Mouse (Mus musculus) gastrocnemius, adult 8-10 months (tissue): ENCODE results near the gene Gm4791. TPM values are rescaled to one million over a fixed set of nuclear protein-coding genes. Genes with fewer than 3 reads are reported as not detected.

Experiments
- DNase-seq, 2 experiments: peaks; one replicate each; pipeline ENCODE4 v3.0.0; 2022; ENCODE audit warnings: low spot score in 2 of 2
- total RNA-seq, 4 experiments: library from RNA; stranded (reverse); gene quantifications; 2 replicates each; pipeline ENCODE4 v1.2.4; 2022

Gm4791 gene
- not detected for total RNA-seq

DNA sequence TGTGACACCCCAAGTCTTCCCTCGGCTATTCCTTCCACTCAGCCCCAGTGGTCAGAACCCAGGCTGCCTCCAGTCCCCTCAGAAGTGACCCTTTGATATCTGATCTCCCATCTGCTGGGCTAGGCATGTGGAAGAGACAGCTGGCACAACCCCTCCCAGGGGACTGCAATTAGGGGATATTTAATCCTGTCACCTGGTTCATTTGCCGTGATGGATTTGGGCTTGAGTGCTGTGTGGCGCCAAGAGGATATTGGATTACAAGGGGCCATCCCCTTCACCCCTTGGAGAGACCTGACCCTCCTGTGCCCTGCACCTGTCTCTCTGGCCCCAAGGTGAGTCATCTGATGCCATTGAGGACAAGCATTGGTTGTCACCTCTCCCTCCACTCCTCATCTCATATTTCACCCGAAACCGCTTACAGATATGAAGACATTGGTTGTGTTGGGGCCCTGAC, at the start of gene Gm4791:
Gene Gm4791, plus strand, starts transcription at position 404 of the 454 bp plus-strand sequence.
- no peak for DNase-seq

DNA sequence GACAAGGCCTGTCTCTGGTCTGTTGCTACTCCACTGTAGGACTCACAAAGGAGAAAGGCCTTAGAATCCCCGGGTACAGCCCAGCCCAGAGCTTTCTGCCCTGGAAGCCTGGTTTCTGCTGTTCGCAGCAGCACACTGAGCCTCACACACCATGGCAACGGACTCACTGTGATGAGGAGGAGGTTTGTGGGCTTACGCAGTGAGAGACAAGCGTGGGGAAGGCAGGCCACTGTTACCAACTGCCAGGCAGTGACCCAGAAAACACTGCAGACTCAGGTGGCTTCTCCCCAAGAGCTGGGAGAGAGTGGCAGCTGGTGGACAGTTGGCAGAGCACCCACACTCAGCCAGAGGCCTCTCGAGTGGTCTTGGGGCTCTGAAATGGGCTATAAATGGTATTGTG, 42.3 kb upstream of the Gm4791 start:
- no peak for DNase-seq

DNA sequence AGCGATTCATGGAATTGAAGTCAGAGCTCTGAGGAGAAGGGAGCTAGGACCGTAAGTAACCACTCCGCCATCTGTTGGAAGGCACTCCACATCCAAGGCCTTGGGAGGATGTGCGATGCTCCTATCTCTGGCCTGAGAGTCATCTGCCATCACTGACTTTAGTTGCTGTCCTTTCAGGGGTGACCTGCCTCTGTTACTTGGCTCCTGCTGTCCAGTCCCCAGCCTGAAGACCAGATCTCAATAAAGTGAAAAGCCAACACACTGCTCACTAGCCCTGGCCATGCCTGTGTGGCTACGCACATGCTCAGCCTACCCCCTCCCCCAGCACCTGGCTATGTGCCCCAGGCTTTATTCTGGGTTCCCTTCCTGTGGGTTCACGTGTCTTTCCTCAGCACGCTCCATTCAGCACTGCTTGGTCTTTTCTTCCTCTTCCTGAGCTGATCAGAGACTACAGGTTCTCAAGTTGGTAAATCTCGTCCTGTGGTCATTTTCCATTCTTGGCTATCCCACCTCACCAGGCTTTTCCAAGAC, 41.1 kb upstream of the Gm4791 start:
- no peak for DNase-seq

DNA sequence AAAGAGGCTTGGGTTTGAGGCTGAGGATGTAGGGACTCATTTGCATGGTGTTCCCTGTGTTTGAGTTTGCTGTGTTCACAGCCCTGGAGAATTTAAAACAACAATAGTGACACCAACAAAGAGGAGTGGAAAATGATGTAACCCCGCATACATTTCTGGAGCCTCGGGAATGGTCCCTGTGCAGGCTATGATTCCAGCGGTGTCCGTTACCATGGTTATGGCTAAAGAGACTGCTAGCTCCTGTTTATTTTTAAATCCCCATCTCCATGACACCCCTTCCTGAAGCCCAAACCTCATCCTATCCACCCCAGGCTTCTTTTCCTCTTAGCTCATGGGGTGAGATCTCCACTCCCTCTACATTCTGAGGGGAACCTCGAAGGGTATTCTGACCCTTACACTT, 32.5 kb upstream of the Gm4791 start:
- no peak for DNase-seq

GRCm38 (mm10) chr9:46968970-46969369, 29.6 kb upstream of the Gm4791 start:
- DNase-seq = no peak

DNA sequence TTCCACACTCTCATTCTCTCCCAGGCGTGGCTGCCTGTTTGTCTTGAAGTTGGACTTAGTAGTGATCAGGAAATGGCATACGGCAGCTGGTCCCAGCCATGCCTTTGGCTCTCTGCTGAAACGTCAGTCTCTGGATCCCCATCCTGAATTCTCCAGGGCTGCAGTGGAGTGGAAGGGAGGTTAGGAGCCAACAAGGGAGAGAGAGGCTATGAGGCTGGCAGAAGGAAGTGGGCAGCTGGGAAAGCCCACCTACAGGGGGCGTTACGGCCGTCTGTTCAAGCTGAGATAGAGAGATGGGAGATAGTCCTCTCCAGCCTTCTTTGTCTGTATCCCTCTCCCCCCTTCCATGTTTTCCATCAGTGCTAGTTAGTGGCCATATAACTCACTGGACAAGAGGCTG, 29.1 kb upstream of the Gm4791 start:
- DNase-seq = no peak

DNA sequence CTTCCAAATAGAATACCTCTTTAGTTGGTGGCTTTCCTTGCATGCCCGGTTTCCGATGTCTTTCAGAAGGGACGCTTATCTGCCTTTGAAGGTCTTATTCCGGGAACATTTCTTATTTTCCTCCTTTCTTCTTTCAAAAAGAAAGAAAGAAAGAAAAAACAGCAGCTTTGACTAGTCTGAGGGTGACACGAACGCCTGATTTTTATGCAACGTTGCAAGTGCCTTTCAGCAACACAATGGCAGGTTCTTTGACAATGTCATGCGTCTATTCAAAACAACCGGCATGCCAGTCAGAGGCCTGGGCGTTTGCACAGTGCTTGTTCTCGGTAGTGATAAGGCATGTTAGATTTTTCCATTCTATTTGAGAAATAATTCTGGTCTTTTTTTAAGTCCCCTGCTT, 19.7 kb upstream of the Gm4791 start:
- DNase-seq = no peak

DNA sequence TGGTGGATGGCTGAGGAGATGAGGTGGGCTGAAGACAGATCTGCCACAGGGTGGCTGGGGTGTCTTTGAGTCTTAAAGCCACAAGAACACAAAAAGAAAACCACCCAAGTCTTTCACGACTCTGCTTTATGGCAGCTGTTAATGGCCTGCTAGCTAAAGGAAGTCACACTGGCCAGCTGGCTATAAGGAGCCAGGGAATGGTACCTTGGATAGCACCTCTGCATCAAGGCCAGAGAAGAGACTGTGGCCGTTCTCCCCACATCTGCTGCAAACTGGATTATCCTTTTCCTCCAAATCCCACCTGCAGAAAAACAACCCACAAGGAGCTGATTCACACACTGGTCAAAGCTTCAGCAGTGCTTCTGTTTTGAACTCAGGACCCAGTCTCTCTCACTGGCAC, 18.4 kb upstream of the Gm4791 start:
- DNase-seq = no peak

GRCm38 (mm10) chr9:46983471-46983870, 15.1 kb upstream of the Gm4791 start:
- no peak for DNase-seq

DNA sequence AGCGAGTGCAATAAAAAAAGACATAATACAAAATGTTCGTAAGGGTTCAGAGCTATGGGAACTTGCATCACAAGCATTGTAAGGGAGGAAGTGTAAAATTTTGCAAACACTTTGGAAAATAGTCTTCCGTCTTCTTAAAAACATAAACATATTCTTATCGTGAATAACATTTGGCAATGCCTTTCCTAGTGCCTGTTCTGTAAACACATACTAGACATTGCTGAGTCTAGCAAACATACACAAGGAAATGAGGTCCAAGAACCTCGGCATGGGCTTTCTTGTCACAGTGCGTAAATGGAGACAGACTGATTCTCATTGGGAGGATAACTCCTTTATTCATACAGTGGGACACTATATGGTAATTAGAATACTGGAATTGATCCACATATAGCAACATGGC, 43.0 kb downstream of the Gm4791 start:
- no peak for DNase-seq
